Mouse (Mus musculus) inflammation-experienced regulatory T-cells (primary cell): ENCODE measurements around the gene Olfr510. TPM values are rescaled to one million over a fixed set of nuclear protein-coding genes. Genes with fewer than 3 reads are reported as not detected.

Experiments used
- polyA plus RNA-seq, 2 experiments: library from polyadenylated mRNA; unstranded; fragments of 100-300 nt; shearing (Covaris generic); gene quantifications; one replicate each; pipeline ENCODE4 v1.2.1; 2017

Gene Olfr510
- polyA plus RNA-seq: not detected

GRCm38 (mm10) chr7:108666118-108666517 lies at the start of gene Olfr510:
Gene Olfr510 (plus strand): TSS chr7:108666418.

GRCm38 (mm10) chr7:108621514-108621913 lies 44.7 kb upstream of the Olfr510 start, which contains the start of gene Olfr507:
Gene Olfr507 (plus strand): TSS chr7:108621814.

DNA sequence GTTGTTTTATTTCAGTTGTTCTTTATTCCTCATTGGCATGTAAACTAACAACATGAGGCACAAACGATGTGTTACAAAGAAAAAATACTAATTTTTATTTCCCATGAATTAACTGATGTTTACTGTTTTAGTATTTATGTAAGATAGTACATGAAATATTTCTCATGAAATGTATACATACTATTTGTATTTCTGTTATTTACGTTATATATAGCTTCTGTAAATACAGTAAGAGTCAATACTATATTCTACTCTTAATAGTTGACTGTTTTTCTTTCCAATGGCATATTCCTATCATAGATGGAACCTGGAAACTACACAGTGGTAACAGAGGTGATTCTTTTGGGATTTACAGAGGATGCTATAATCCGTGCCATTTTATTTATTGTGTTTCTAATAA lies 36.5 kb upstream of the Olfr510 start, which contains the start of gene Olfr508:
Gene Olfr508, plus strand, starts transcription at position 301 of the 400 bp plus-strand sequence.

DNA sequence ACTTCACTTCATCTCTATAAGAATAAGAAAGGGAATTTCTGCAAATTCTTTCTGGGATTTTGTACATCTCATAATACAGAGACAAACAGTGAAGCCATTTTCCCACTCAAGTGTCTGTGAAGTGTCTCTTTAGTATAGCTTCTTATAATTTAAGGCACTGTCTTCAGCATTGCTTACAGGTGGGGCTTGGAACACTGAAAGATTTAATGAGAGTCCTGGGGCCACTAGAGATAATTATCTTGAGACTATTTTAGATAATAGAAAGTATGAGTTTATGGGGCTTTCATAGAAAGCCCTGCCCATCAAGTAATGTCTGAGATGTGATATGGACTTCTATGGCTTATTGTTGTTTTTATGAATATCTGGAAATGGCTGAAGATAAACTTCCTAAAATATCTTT lies 14.4 kb upstream of the Olfr510 start, which contains the start of gene Olfr509:
Gene Olfr509, minus strand, starts transcription at position 101 of the 400 bp plus-strand sequence.

DNA sequence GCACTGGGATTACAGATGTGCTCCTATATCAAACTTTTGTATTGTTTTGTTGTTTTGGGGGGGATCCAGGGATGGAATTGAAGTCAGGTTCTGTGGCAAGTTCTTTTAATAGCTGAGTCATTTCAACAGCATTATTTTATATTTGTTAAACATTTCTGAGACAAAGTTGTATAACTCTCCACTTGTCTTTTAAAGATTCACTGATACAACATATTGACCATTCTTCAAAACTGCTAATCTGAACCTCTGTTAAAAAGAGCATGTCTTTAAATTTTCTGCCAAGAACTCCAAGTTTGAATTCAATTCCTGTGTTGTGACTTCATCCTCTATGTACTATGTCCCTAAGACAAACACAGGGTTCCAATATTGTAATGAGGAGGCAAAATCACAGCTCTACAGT lies 46.8 kb downstream of the Olfr510 start, which contains the start of gene Olfr512:
Gene Olfr512, plus strand, starts transcription at position 301 of the 400 bp plus-strand sequence.

Other genes with a start within 250 kb of the Olfr510 start
- gene Olfr497, start 246.0 kb upstream of the Olfr510 start, polyA plus RNA-seq: not detected
- not detected for gene Olfr498, start 201.1 kb upstream of the Olfr510 start, polyA plus RNA-seq
- gene Olfr502, start 141.4 kb upstream of the Olfr510 start, polyA plus RNA-seq: 1 to 10 TPM in 1 of 2 experiments, under 1 TPM in 1; 0.13 to 1.1 TPM
- gene Olfr503, start 121.9 kb upstream of the Olfr510 start, polyA plus RNA-seq: 1 to 10 TPM in 1 of 2 experiments, not detected in 1; 1.2 TPM
- under 1 TPM in 1 of 2 experiments, not detected in 1; 0.75 TPM for gene Olfr504, start 100.6 kb upstream of the Olfr510 start, polyA plus RNA-seq
- under 1 TPM; 0.13 to 0.61 TPM for gene Olfr506, start 55.6 kb upstream of the Olfr510 start, polyA plus RNA-seq
- not detected for gene Olfr507, start 44.6 kb upstream of the Olfr510 start, polyA plus RNA-seq
- not detected for gene Olfr508, start 36.4 kb upstream of the Olfr510 start, polyA plus RNA-seq
- gene Olfr509, start 14.5 kb upstream of the Olfr510 start, polyA plus RNA-seq: under 1 TPM in 1 of 2 experiments, not detected in 1; 0.09 TPM
- not detected for gene Olfr512, start 46.9 kb downstream of the Olfr510 start, polyA plus RNA-seq
- gene Olfr513, start 84.6 kb downstream of the Olfr510 start, polyA plus RNA-seq: under 1 TPM in 1 of 2 experiments, not detected in 1; 0.18 TPM
- not detected for gene Olfr514, start 159.6 kb downstream of the Olfr510 start, polyA plus RNA-seq
- not detected for gene Olfr516, start 184.1 kb downstream of the Olfr510 start, polyA plus RNA-seq
- not detected for gene Olfr517, start 206.0 kb downstream of the Olfr510 start, polyA plus RNA-seq
- under 1 TPM; 0.24 to 0.43 TPM for gene Olfr518, start 218.6 kb downstream of the Olfr510 start, polyA plus RNA-seq
- not detected for gene Olfr519, start 228.0 kb downstream of the Olfr510 start, polyA plus RNA-seq